Mouse (Mus musculus): ENCODE measurements at regions not wholly inside any gene's neighbourhood (a gene's known extent, or its start where the extent isn't known, plus 50 kb on each side); places are given as distances from the start of the nearest gene placed in this dataset.

- peak; percentile 23 for DNase-seq
- intact Hi-C loops (cut with DNase I): no loop called here
Measured at GRCm38 (mm10) chr9:91586635-91587034, 221.0 kb upstream of the Zic1 start.

DNA sequence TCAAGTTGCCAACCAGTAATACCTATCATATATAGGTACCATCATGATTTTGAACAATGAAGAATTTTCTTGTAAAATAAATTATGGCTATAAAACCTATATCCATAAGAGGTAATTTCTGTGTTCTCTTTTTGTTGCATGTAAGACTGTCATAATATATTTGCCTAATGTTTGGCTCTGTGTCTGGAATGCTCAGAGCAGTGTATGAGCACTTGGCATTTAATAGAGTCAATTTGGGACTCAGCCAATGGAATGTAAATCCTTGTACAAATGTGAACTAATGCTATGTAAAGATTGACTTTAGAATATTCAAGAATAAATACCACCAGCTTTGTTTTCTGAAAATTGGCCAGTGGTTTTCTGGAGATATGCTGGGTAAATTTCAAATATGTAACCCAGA lies 208.5 kb upstream of the Zic1 start:
- intact Hi-C loops (cut with DNase I): no loop called here
- DNase-seq: no peak

- intact Hi-C loops (cut with DNase I): no loop called here
- DNase-seq: no peak
Measured at GRCm38 (mm10) chr9:91566006-91566641, 200.5 kb upstream of the Zic1 start.

DNA sequence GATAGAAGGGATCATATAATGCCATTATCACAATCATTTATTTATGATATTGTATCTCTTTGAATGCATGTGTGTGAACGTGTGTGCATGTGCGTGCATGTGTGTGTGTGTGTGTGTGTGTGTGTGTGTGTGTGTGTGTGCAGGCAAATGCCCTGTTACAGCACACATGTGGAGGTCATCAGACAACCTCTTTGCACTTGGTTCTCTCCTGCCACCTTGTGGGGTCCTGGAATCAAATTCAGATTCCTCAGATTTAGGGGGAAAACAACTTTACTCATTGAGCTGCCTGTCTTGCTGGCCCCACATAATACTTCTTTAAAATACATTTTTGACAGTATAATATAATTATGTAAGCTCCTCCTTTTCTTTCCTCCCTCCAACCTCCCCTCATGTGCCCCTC lies 195.7 kb upstream of the Zic1 start:
- peak; percentile 46 for DNase-seq
- intact Hi-C loops (cut with DNase I): no loop called here

- no peak for DNase-seq
- intact Hi-C loops (cut with DNase I): no loop called here
Measured at GRCm38 (mm10) chr9:91559794-91560193, 194.2 kb upstream of the Zic1 start.

DNA sequence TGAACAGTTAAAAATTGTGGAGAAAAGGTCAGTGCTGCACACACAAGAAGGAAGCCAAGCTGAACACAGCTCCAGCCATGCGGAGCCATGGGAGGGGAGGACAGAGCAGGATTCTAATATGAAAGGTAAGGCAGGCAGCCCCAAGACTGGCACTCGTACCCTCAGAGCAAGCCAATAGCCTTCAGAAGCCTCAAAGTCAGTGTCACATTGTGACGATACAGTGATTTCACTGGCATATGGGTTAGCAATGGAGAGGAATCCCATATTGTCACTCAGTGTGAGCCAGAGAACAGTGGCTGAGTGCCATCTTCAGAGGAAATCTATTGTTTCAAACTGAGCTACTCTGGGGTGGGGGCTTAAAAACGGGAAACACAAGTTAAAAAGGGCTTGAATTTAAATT lies 181.4 kb upstream of the Zic1 start:
- intact Hi-C loops (cut with DNase I): no loop called here
- peak; percentile 78 for DNase-seq

DNA sequence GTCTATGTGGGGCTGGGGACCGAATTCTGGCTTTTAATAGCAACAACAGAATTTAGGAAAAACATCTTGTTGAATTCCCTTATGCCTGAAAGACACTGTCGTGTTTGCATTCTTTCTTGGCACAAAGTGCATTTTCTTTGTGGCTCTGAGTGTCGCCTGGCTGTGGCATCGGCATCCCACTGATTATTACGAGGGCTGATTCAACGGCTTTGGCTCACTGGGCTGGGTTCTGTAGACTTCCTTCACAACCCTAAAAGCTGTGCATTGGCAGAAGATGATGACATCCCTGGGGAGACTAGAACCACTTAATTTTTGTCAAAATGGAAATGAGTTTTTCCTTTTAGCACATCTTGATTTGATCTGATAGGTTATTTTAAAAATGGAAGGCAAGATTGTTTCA lies 179.8 kb upstream of the Zic1 start:
- DNase-seq: peak; percentile 79
- intact Hi-C loops (cut with DNase I): no loop called here

GRCm38 (mm10) chr9:91528838-91529475 lies 163.3 kb upstream of the Zic1 start:
- intact Hi-C loops (cut with DNase I): no loop called here
- no peak for DNase-seq

DNA sequence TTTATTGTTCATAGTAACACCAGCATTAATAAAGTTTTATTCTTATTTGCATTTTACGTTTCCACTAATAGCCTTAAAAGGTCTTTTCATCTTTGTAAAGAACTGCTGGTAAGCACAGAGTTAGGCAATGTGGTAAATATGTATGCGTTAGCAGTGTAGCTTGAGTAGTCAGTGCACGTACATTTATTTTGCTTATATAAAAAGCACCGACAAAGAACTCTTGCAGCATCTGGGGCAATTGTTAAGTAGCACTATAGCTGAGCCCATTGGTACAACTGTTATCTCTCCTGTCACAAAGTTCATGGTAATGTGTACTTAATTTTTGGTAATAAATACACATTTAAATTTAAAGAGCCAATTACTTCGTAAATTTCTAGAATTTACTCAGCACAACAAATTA lies 162.8 kb upstream of the Zic1 start:
- intact Hi-C loops (cut with DNase I): no loop called here
- DNase-seq: no peak

- DNase-seq: no peak
Measured at GRCm38 (mm10) chr9:91520521-91520920, 154.9 kb upstream of the Zic1 start.

GRCm38 (mm10) chr9:91509672-91510071 lies 144.1 kb upstream of the Zic1 start:
- no peak for DNase-seq
- intact Hi-C loops (cut with DNase I): no loop called here

More at GRCm38 (mm10) chr9:91520521-91520920, 154.9 kb upstream of the Zic1 start:
- intact Hi-C loops (cut with DNase I): no loop called here

DNA sequence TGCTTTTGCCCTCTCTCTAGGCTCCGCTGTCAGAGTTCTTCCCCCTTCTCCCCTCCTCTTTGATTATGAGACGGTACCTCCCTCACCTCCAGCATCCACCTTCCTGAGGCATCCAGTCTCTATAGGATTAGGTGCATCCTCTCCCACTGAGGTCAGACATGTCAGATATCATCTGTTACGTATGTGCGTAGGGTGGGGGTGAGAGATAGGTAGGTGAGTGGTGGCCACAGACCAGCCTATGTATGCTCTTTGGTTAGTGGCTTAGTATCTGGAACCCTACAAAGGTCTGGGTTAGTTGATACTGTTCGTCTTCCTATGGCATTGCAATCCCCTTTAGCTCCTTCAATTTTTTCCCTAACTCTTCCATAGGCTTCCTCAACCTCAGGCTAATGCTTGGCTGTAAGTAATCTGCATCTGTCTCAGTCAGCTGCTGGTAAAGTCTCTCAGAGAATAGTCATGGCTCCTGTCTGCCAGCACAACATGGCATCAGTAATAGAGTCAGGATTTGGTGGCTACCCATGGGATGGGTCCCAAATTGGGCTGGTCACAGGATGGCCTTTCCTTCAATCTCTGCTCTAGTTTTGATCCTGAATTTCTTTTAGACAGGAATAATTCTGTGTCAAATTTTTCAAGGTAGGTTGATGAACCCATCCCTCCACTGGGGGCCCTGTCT lies 138.2 kb upstream of the Zic1 start:
- intact Hi-C loops (cut with DNase I): no loop called here
- DNase-seq: no peak

GRCm38 (mm10) chr9:91476596-91476995 lies 111.0 kb upstream of the Zic1 start:
- intact Hi-C loops (cut with DNase I): no loop called here

GRCm38 (mm10) chr9:91462713-91463425 lies 97.3 kb upstream of the Zic1 start:
- intact Hi-C loops (cut with DNase I): no loop called here
- DNase-seq: no peak

More at GRCm38 (mm10) chr9:91476596-91476995, 111.0 kb upstream of the Zic1 start:
- DNase-seq: no peak

- intact Hi-C loops (cut with DNase I): no loop called here
Measured at GRCm38 (mm10) chr9:91459921-91460320, 94.3 kb upstream of the Zic1 start.

DNA sequence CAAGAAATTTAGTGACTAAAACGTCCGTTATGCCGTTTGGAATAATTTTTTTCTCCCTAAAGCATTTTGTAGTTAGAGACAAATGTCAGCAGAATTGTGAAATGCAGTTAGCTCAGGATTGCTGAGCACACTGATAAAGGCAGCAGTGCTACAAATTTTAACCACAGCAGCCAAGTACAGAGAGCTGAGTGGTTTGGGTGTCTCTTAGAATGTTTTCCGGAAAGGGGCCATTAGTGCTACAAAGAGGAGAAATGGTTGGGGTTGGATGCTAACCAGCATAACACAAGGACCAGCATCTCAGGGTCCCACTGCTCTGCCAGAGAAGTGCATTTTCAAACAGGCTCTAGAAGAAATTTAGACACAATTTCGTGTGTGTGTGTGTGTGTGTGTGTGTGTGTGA lies 91.2 kb upstream of the Zic1 start:
- no peak for DNase-seq
- intact Hi-C loops (cut with DNase I): no loop called here

More at GRCm38 (mm10) chr9:91459921-91460320, 94.3 kb upstream of the Zic1 start:
- no peak for DNase-seq

GRCm38 (mm10) chr9:91456253-91456823 lies 90.7 kb upstream of the Zic1 start:
- intact Hi-C loops (cut with DNase I): no loop called here
- no peak for DNase-seq

DNA sequence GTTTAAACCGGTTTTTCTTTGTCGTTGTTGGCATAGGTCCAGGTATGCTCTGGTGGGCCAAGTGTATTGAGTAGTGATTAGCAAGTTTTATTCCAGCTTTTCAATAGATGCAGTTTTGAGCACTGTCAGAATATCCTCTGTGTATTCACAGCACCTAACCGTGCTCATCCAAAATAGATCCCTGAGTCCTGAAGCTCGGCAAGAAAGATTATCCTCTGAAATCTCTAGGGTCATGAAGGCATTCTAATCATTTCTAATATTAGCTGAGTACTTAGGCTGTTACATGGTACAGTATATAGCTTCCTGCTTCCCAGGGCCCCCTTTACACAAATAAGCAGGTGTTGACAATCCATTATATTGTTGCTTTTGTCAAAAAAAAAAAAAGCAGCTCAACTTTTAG lies 73.5 kb upstream of the Zic1 start:
- intact Hi-C loops (cut with DNase I): no loop called here
- DNase-seq: no peak
